Mouse (Mus musculus): ENCODE data around the gene Pcsk5.
A peak's percentile ranks its signal among the peaks of the same experiment; 100 is the strongest.

The Pcsk5 gene

DNA sequence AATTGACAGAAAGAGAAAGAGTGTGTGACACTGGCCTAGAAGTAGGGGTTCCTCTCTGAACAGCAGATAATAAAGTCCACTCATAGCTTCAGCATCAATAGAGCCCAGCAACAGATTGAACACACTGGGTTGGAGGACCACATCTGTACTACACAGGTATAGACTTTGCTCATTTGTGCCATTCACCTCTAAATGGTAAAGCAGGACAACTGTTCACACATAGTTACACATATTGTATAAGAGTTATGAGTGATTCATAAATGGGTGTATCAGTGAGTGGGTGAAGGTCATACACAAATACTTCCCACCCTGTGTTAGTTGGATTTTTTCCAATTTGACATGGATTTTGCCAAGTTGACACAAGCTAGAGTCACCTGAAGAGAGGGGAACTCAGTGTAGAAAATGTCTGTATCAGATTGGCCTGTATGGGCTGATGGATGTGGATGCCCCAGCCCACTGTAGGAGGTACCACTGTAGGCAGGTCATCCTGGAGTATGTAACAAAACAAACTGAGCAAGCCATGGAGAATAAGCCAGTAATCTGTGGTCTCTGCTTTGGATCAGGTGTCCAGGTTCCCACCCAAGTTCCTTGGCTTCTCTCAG is 104.7 kb downstream of the Pcsk5 start:
- no peak for DNase-seq

- no peak for DNase-seq
Observed at GRCm38 (mm10) chr19:17717066-17717465, 120.4 kb downstream of the Pcsk5 start.

DNA sequence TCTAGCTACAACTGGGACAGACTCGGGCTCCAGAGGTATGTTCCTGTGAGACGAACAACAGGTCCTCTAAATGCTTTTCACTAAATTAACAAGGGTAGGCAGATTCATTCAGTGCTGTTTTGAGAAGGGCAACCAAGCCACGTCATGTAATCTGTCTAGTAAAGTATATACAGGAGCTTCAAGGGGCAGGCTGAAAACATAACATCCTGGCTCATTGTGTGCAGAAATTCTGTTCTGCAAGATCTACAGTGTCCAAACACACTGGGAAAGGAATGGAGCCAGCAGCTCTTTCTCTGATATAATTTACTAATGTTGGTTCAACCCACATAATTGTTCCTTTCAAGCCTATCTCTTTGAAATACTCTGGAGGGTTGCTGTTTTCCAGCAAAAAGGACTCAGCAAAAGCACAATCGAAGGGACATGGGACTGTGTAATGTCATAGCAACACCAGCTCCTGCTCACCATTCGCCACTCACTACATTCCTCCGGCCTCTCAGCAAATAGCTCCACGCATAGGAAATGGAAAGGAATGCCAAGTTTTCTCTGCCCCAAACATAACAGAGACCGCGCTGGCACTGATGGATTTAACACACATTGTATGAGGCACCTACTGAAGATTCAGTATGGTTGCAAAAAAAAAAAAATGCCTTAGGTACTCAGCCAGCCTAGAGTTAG is 122.0 kb downstream of the Pcsk5 start:
- no peak for DNase-seq

DNA sequence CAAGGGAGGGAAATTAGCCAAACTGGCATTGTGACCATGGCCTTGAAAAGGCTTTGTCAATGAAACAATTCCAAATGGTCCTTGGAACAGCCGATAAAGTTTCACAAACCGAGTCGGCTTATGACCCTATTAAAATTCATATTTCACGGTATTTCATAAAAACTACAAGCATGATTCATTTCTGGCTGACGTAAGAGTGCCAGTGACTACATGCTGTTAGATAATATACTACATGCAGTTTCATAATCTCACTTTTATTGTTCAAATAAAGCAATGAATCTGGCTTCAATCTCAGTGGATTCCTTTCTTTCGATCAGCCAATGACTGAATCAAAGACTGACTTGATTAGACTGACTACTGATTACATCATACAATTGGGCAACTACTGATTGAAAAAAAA is 145.8 kb downstream of the Pcsk5 start:
- DNase-seq = no peak

GRCm38 (mm10) chr19:17678371-17678770 is 159.1 kb downstream of the Pcsk5 start:
- no peak for DNase-seq

GRCm38 (mm10) chr19:17662676-17663075 is 174.8 kb downstream of the Pcsk5 start:
- DNase-seq = no peak

- DNase-seq = no peak
Observed at GRCm38 (mm10) chr19:17662271-17662670, 175.2 kb downstream of the Pcsk5 start.

DNA sequence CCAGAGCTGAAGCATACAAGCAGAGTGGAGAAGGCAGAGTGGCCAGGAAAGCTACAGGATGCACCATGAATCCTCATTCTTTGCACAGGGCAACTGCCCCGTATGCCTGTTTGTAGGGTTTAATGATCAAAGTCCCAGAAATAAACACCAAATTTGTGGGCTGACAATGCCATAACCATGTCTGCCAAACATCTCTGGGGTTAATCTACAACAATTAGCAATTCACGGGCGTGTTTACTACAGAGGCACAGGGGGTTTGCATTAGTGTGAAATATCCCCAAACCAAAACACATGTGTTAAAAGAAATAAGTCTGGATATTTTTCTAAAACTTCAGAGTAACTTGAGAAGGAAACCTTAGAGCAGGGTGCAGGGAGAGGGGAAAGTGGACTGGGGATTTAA is 178.1 kb downstream of the Pcsk5 start:
- DNase-seq = no peak

DNA sequence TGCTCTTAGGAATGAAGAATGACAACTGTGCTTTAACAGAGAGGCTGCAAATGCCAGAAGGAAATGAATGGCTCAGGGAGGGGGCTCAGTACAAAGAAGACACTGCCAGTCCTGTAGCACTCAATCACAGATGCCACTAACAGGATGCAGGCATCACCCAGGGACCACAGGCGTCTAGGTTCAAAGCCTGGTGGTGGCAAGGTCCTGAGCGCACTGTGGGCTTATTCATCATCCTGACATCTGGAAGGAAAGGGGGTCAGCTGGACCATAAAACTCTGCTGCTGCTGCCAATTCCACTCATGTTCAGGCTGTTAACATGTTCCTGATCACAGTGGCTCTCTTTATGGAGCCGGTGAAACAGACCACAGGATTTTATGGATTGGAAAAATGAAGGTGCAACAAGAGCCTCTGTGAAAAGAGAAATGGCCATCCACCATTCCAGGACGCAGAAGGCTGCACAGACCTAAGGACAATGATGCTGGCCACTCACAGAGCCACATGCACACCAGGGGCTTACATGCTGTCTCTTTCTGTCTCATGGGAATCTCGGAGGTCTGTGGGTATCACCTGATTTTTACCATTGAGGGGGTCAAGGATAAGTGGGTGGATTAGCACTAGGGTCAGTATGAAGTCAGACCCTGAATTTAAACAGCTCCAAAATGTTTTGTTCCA is 186.5 kb downstream of the Pcsk5 start:
- peak; percentile 2 to 6 for DNase-seq

DNA sequence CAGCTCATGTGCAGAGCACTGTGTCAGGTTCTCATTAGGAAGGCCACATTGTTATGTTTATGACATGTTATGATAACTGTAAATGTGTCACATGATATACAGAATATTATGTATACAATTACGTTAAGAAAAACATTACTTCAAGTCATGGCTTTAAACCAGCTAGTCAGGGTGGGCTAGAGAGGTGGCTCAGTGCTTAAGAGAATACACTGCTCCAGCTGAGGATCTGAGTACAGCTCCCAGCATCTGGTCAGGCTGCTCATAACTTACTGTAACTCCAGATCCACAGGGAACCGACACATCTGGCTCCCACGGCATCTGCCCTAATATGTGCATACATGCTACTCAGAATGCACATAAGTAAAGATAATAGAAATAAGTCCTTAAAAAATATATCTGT is 187.5 kb downstream of the Pcsk5 start:
- no peak for DNase-seq

DNA sequence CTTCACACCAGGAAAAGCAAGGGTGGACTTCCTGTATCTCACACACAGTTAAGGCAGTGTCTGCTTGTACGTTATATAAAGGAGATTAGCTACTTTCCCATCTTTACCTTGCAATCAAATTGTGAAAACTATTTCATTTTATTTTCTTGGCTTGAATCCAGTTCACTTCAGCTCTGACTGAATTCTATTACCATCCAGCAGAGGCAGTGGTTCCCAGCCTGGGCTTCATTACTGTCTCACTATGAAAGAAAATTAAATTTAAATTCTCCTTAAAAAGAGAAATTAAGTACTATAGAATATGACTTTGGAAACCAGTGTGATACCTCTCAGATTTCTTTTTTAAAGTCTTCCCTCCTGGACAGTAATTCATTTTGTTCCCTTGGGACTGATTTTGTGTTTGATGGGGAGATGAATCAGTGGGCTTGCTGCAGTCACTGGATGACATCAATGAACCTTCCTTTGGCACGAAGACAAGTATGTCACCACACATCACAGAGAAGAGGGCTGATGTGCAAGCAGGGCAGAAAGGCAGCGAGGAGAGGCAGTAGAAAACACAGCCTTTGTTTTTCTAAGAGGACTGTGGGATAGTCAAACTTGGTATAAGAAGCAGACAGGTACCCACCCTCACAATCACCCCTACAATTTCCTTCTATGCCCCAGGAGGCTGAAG is 194.2 kb downstream of the Pcsk5 start:
- no peak for DNase-seq

DNA sequence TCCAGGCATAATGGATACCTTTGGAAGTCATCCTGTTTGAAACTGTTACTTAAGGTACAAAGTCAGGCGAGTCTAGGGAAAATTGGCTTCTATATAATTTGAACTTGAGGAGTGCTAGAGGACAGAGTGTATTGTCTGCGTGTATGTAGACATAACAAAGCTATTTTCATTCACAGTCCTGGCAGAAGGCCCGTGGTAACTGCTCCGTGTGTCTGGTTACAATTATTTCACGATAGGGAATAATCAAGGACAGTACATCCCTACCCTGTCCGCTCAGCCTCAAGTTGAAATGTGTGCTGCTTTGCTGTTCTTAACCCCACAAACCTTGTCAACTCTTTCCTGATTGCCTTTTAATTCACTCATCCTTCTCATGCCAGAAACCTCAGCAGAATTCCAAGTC is 201.4 kb downstream of the Pcsk5 start:
- no peak for DNase-seq

DNA sequence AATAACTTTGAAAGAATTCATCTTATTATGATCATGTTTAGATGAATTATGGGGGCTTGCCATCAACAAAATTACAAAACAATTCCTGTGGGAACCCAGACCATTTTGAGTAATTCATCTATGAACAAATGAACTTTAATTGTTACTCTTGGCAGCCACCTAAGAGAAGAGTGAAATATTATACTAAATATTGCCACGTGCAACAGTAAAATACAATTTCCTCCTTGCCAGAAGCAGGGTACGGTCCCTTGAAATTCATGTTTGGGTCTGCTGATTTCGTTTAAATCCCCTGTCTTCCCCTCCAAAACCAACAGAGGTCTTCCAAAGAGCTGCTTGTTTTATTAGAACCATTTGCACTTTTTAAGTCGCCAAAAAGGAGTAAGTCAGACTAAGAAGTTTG is 221.8 kb downstream of the Pcsk5 start:
- no peak for DNase-seq

DNA sequence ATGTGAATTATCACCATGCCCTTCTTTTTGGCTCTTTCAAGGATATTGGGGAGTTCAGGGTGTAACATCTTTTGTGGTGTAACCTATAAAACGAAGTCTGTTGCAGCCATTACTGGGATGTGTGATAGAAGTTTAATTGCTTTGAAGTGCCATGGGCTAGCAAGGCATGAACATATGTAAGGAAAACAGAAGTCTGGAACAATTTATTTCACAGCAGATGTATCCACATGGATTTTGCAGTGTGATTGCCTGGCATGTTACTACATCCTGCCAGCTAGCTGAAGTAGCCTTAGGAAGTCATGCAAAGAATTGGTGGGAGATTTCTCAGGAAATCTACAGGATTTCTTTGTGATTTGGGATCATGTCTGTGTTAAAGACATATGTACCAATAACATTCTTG is 230.9 kb downstream of the Pcsk5 start:
- DNase-seq = no peak

GRCm38 (mm10) chr19:17606093-17606492 is 231.3 kb downstream of the Pcsk5 start:
- no peak for DNase-seq

DNA sequence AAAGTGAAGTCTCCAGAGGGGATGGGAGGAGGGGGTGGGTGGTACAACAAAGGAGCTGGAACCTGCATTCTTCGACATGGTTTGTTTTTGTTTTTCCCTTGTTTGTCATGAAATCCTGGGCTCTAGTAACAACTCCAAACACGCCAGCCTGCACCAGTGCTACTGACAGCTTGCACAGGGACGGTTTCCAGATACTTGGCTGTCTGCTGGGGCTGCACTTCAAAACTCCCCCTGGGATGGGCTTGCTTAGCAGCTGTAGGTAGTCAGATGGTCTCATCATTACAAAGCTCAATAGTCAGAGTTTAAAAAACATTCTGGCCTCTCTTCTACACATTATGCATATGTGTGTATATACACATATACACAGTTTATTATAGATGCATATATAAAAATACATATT is 234.1 kb downstream of the Pcsk5 start:
- DNase-seq = no peak

DNA sequence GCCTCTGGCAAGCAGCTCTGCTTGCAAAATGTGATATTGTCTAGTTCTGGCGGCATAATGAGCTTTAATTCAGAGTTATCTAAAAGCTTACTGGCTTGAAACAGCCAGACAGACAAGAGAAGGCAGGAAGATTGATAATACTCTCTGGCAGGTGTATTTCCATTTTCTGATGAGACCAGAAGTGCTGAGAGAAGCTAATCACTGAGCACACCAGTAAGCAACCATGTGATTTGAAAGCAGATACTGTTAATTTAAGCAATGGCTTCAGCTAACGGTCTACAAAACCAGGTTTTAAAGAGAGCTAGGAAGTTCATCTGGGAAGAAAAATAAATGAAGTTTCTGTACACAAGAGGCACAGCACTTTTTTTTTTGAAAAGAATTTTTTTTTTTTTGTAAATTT is 237.1 kb downstream of the Pcsk5 start:
- no peak for DNase-seq

DNA sequence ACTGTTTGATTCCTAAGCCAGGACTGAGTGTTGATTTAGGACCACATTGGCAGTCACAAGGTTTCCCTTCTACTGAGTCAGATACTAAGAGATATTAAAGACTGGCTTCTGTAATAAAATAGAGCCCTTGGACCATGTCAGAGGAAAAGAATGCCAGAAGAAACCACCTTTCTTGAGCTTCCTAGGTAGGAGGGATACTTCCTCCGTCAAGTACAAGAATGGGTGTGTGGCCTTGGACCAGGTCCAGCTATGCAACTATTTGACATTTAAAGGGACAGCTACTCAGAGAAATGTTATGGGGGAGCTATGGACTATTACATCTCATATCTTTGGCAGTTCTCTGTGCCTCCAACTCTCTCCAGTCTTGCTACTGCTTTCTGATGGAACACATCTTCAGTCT is 244.6 kb downstream of the Pcsk5 start:
- peak in 1 of 2 experiments; percentile 5 for DNase-seq

DNA sequence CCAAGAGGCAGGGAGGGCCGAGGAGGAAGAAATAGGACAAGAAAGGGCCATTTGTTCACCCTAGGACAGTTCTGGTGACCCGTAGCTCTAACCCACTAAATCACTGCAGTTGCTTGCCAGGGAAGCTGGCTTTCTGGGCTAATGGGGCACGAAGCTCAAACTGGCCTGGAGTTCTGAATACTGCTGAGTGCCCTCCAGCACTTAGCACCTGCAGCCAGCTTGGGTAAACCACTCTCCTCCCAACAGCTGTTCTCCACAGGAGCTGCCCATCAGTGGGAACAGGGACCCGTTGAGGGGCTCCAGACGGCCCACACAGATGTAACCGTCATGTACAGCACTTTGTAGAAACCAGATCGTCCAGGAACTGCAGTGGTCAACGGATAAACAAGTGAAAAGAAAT is 246.1 kb downstream of the Pcsk5 start:
- DNase-seq = peak; percentile 2 to 27

DNA sequence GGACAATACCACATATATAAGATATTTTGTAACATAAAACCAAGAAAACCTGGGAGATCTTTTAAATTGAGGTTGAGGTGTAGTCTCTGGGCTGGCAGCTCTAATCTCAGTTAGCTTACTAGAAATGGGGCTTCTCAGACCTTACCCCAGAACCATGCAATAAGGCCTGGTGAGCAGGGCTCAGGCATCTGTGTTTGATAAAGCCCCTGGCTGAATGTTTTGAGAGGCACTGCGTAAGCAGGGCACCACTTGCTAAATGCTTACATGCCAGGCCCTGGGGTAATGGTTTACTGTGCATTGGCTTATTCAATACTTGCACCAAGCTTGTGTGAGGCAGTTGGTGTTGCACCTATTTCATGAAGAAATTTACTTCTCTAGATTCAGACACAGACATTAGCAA is 247.1 kb downstream of the Pcsk5 start:
- DNase-seq = no peak

- no peak for DNase-seq
Observed at GRCm38 (mm10) chr19:17577412-17577811, 260.0 kb downstream of the Pcsk5 start.

DNA sequence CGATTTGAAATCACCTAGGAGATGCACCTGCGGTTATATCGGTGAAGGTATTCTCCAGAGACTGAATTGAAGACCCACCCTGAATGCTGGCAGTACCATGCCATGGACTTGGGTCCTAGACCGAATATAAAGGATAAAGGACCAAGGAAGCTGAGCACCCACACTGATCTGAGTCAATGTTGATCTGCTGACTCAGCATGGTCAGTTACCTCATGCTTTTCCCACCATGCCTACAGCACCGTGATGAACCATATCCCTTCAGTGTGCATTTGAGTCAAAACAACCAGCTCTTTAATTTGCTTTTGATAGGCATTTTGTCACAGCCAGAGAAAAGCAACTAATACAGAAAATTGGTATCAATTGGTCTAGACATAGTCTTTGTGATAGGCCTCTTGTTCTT is 262.9 kb downstream of the Pcsk5 start:
- DNase-seq = no peak

- no peak for DNase-seq
Observed at GRCm38 (mm10) chr19:17572315-17572714, 265.1 kb downstream of the Pcsk5 start.

DNA sequence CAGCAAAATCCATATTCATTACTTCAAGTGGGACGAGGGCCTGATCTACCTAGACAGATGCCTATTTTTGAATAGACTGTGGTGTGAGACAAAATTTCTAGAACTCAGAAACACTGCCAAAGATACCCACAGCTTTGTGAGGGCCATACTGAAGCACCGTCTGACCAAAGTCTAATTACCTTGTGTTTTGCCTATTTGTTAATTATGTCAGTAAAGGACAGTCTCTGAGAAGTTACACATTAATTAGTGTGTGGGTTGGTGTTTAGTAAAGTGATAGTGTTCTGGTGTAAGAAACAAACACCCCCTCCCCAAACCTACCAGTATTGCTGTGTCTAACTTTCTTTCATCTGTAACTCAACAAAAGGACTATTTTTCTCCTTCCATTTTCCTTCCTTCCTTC is 266.5 kb downstream of the Pcsk5 start:
- peak in 1 of 2 experiments; percentile 57 for DNase-seq
